22 mouse cellular contexts compared by ENCODE assay signal in genomic region chr13:85068403-85068802, GRCm38 (mm10).
DNase-seq lines count a peak whose midpoint lies in the region; ATAC-seq lines count a peak whose summit lies in the region.
"Had no signal": no experiment of that assay in that cellular context is flagged by ENCODE, and none has a peak within 500 bp of the region (broad histone marks: within the 10 kb centered on the region; RNA-seq: fewer than 3 reads in every experiment).

No protein-coding gene starts in this region.

- WGBS in hindbrain, embryonic 11.5 days: 51% methylated on average over 3 of the region's 3 CpGs
- 59% methylated on average over 3 of the region's 3 CpGs for WGBS in hindbrain, embryonic 10.5 days
- 17% methylated on average over 3 of the region's 3 CpGs for WGBS in forebrain, embryonic 12.5 days
- WGBS in hindbrain, embryonic 14.5 days: 21% methylated on average over 3 of the region's 3 CpGs
- 13% methylated on average over 3 of the region's 3 CpGs for WGBS in midbrain, embryonic 16.5 days

- no peaks in the 10 kb centered on the region for H3K9me3 ChIP-seq in hindbrain, embryonic 11.5 days (ENCODE audit: control insufficient read depth, low read length)
- no peaks in the 10 kb centered on the region for H3K9me3 ChIP-seq in hindbrain, embryonic 10.5 days
- H3K9me3 ChIP-seq in forebrain, embryonic 12.5 days: no peaks in the 10 kb centered on the region
- no peaks in the 10 kb centered on the region for H3K9me3 ChIP-seq in hindbrain, embryonic 14.5 days (ENCODE audit: control insufficient read depth, low read length)
- no peaks in the 10 kb centered on the region for H3K9me3 ChIP-seq in midbrain, embryonic 16.5 days (replicated peaks; ENCODE audit: control insufficient read depth, low read length, poor library complexity, severe bottlenecking)
- H3K9me3 ChIP-seq: heart, embryonic 15.5 days; limb, embryonic 12.5 days; megakaryocyte, embryonic 14.5 days had no signal

- no peak overlapping the region for H3K4me2 ChIP-seq in hindbrain, embryonic 11.5 days (replicated peaks; ENCODE audit: low read depth, low read length)
- H3K4me2 ChIP-seq in forebrain, embryonic 12.5 days: no peak overlapping the region
- no peak overlapping the region for H3K4me2 ChIP-seq in hindbrain, embryonic 14.5 days (replicated peaks)
- no peak overlapping the region for H3K4me2 ChIP-seq in midbrain, embryonic 16.5 days (ENCODE audit: low read length)
- H3K4me2 ChIP-seq: heart, embryonic 15.5 days; limb, embryonic 12.5 days had no signal

- DNase-seq in hindbrain, embryonic 11.5 days (ENCODE audit: low spot score): peak; percentile 1
- no peak for DNase-seq in hindbrain, embryonic 10.5 days (ENCODE audit: low spot score)
- peak; percentile 54 for DNase-seq in hindbrain, embryonic 14.5 days (ENCODE audit: low spot score)
- DNase-seq in c-Kit-positive CD71-positive TER-119-positive erythroid progenitor cells, embryonic 14.5 days (ENCODE audit: low spot score): no peak
- DNase-seq in frontal cortex, postnatal 14 days (ENCODE audit: low spot score in 2 of 2): no peak
- DNase-seq: adrenal gland, postnatal 14 days; cerebellum, adult 9-10 months; heart, adult 18-20 months; kidney, adult 18-20 months; kidney, postnatal 10 days; right cerebral cortex, postnatal 4 days; thymus, postnatal 4 days had no signal

- H3K4me1 ChIP-seq in hindbrain, embryonic 11.5 days (replicated peaks; ENCODE audit: control insufficient read depth, insufficient read depth, low read length): no peaks in the 10 kb centered on the region
- H3K4me1 ChIP-seq in hindbrain, embryonic 10.5 days (replicated peaks): no peaks in the 10 kb centered on the region
- H3K4me1 ChIP-seq in forebrain, embryonic 12.5 days: peaks cover 11% of the 10 kb centered on the region
- peaks cover 10% of the 10 kb centered on the region for H3K4me1 ChIP-seq in hindbrain, embryonic 14.5 days (replicated peaks; ENCODE audit: control insufficient read depth, insufficient read depth, low read length)
- peaks cover 7% of the 10 kb centered on the region for H3K4me1 ChIP-seq in midbrain, embryonic 16.5 days (ENCODE audit: control insufficient read depth, insufficient read depth, low read length)
- H3K4me1 ChIP-seq: heart, embryonic 15.5 days; limb, embryonic 12.5 days; megakaryocyte, embryonic 14.5 days had no signal

- H3K4me3 ChIP-seq in hindbrain, embryonic 11.5 days (ENCODE audit: low read depth, low read length): no peak overlapping the region
- no peak overlapping the region for H3K4me3 ChIP-seq in hindbrain, embryonic 10.5 days
- H3K4me3 ChIP-seq in forebrain, embryonic 12.5 days (replicated peaks): no peak overlapping the region
- no peak overlapping the region for H3K4me3 ChIP-seq in hindbrain, embryonic 14.5 days (replicated peaks; ENCODE audit: low read length)
- H3K4me3 ChIP-seq in midbrain, embryonic 16.5 days (ENCODE audit: low read depth, low read length): no peak overlapping the region
- H3K4me3 ChIP-seq: heart, embryonic 15.5 days; left cerebral cortex, adult 2 months; limb, embryonic 12.5 days; megakaryocyte, embryonic 14.5 days had no signal

- peak; percentile 64 for ATAC-seq in hindbrain, embryonic 11.5 days (ENCODE audit: low FRiP score)
- ATAC-seq in forebrain, embryonic 12.5 days (ENCODE audit: low FRiP score): peak; percentile 81
- ATAC-seq in hindbrain, embryonic 14.5 days (ENCODE audit: low FRiP score): peak; percentile 78
- ATAC-seq in midbrain, embryonic 16.5 days: peak; percentile 89
- ATAC-seq in megakaryocyte progenitor cell, adult 5-6 weeks (replicated peaks; ENCODE audit: poor library complexity): no peak
- ATAC-seq: lung, postnatal 0 days had no signal

- H3K9ac ChIP-seq in hindbrain, embryonic 11.5 days (ENCODE audit: low read depth, low read length): no peak overlapping the region
- H3K9ac ChIP-seq in forebrain, embryonic 12.5 days: no peak overlapping the region
- H3K9ac ChIP-seq in hindbrain, embryonic 14.5 days: no peak overlapping the region
- H3K9ac ChIP-seq in midbrain, embryonic 16.5 days (ENCODE audit: low read depth, low read length): no peak overlapping the region
- H3K9ac ChIP-seq: heart, embryonic 15.5 days; limb, embryonic 12.5 days; liver, embryonic 14.5 days had no signal

- H3K27ac ChIP-seq in hindbrain, embryonic 11.5 days (ENCODE audit: low read depth, low read length): no peak overlapping the region; the same call in 1 of the 2 replicates
- H3K27ac ChIP-seq in hindbrain, embryonic 10.5 days: no peak overlapping the region
- peak overlapping the region; percentile 66; the same call in 1 of the 2 replicates for H3K27ac ChIP-seq in forebrain, embryonic 12.5 days
- peak overlapping the region; percentile 30; the same call in 1 of the 2 replicates for H3K27ac ChIP-seq in hindbrain, embryonic 14.5 days
- H3K27ac ChIP-seq in midbrain, embryonic 16.5 days (ENCODE audit: low read length): peak overlapping the region; percentile 72; the same call in 1 of the 2 replicates
- H3K27ac ChIP-seq: heart, embryonic 15.5 days; left cerebral cortex, adult 2 months; limb, embryonic 12.5 days; liver, embryonic 14.5 days had no signal

- no peaks in the 10 kb centered on the region for H3K27me3 ChIP-seq in hindbrain, embryonic 11.5 days (ENCODE audit: control insufficient read depth, insufficient read depth, low read length)
- H3K27me3 ChIP-seq in hindbrain, embryonic 10.5 days (ENCODE audit: insufficient read depth, poor library complexity, severe bottlenecking): no peaks in the 10 kb centered on the region
- H3K27me3 ChIP-seq in forebrain, embryonic 12.5 days: no peaks in the 10 kb centered on the region
- H3K27me3 ChIP-seq in hindbrain, embryonic 14.5 days (ENCODE audit: control insufficient read depth, insufficient read depth, low read length): no peaks in the 10 kb centered on the region
- no peaks in the 10 kb centered on the region for H3K27me3 ChIP-seq in midbrain, embryonic 16.5 days (ENCODE audit: control insufficient read depth, insufficient read depth, low read depth, low read length)
- H3K27me3 ChIP-seq: CH12.LX; heart, embryonic 15.5 days; limb, embryonic 12.5 days; megakaryocyte, embryonic 14.5 days had no signal

- no peaks in the 10 kb centered on the region for H3K36me3 ChIP-seq in hindbrain, embryonic 11.5 days (ENCODE audit: control insufficient read depth, insufficient read depth, low read length)
- no peaks in the 10 kb centered on the region for H3K36me3 ChIP-seq in hindbrain, embryonic 10.5 days
- H3K36me3 ChIP-seq in forebrain, embryonic 12.5 days (replicated peaks): no peaks in the 10 kb centered on the region
- H3K36me3 ChIP-seq in hindbrain, embryonic 14.5 days (replicated peaks; ENCODE audit: control insufficient read depth, insufficient read depth): no peaks in the 10 kb centered on the region
- H3K36me3 ChIP-seq in midbrain, embryonic 16.5 days (ENCODE audit: control insufficient read depth, insufficient read depth, low read length): no peaks in the 10 kb centered on the region
- H3K36me3 ChIP-seq: heart, embryonic 15.5 days; limb, embryonic 12.5 days had no signal

Comparison
In these comparisons a context has a peak if more than half of its experiments do, and no peak if none do; other contexts are left out.
1. DNase-seq: peak in hindbrain, embryonic 11.5 days (single experiment) and hindbrain, embryonic 14.5 days (single experiment); none in hindbrain, embryonic 10.5 days (single experiment), c-Kit-positive CD71-positive TER-119-positive erythroid progenitor cells, embryonic 14.5 days (single experiment) and frontal cortex, postnatal 14 days (0 of 2).
2. H3K27ac ChIP-seq: peak in forebrain, embryonic 12.5 days (single experiment), hindbrain, embryonic 14.5 days (single experiment) and midbrain, embryonic 16.5 days (single experiment); none in hindbrain, embryonic 11.5 days (single experiment) and hindbrain, embryonic 10.5 days (single experiment).